Mouse (Mus musculus) embryonic stem cell, embryonic (primary cell): ENCODE data around the gene Hspb3.

Source experiments
- CTCF ChIA-PET, 4 experiments: fragments of 300-600 bp in 2 of 4; fragments of 350-600 bp in 2 of 4; sonication (Branson Sonifier 250); formaldehyde crosslinking; loops; one replicate each; lab custom pipeline; 2022; ENCODE audit warnings: inconsistent platforms in 2 of 4; lab: Charles Lee
- POLR2A ChIA-PET, 4 experiments: fragments of 300-600 bp in 2 of 4; fragments of 350-600 bp in 2 of 4; sonication (Branson Sonifier 250); formaldehyde crosslinking; loops; one replicate each; lab custom pipeline; 2022; ENCODE audit warnings: antibody characterized with exemption in 4 of 4, inconsistent platforms in 1 of 4; lab: Charles Lee

Hspb3 gene

DNA sequence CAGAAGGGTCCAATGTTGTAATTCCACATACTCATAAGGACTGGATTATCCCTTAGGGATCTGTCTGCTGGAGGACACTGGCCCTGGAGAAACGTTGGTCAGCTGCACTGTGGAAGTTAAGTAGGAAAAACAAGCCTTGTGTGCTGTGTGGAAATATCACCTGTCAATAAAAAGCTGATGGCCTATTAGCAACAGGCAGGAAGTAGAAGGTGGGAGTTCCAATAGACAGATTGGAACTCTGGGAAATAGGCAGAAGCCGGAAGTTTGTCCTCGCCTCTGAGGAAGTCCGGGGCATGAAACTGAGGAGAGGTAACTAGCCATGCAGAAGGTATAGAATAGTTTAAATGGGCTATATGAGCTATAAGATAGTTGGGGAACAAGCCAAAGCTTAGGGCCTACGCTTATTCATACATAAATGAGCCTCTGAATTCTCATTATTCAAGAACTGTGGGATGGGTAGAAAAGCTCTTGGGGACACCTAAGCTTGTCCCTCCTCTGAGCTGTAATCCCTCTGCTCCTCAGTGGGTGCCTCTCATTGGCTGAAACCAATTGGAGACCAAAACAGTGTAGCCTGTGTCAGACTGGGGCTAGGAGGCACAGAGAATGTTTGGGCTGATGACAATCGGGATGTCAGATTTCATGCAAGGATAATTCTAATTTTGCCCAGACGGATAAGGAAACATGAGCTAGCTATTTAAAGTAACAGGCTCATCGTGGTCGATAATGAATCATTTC lies 2.7 kb downstream of the Hspb3 start:
- CTCF ChIA-PET, result interaction anchor here in 3 of 4 experiments (0.9 to 1.5 kb wide), 6 partner anchors 10 to 205 kb away, joined by 3 to 6 read pairs (median 4); no protein-coding TSS in a partner anchor
- POLR2A ChIA-PET, result interaction anchor here in 2 of 4 experiments (0.6 to 1.7 kb wide), 7 partner anchors 9 to 213 kb away, joined by 3 to 6 read pairs (median 3); partner anchors contain the start of gene Arl15 (in 1 of the 2)

DNA sequence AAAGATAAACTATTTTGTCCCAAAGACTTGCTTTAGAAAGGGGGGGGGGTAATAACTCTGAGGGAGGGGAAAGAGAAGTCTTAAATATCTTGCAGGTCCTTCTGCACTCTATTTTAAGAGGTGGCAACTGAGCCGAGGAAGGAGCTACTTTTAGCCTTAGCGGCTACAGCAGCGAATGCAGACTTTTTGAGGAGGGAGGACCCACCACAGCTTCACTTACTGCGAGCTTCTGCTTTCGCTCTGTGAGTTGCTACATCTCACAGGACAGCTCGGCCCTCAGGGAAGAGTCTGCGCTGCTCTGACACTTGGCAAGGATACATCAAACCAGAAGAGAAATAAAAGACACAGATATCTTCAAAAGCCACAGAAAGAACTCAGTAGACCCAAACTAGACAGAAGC lies 6.3 kb downstream of the Hspb3 start:
- POLR2A ChIA-PET, result interaction anchor here in 2 of 4 experiments (0.7 to 0.8 kb wide), 3 partner anchors 58 to 1058 kb away, joined by 3 to 7 read pairs (median 4); no protein-coding TSS in a partner anchor
- CTCF ChIA-PET, result interaction anchor here in 2 of 4 experiments (0.7 to 1.3 kb wide), 2 partner anchors 209 to 391 kb away, joined by 3 to 7 read pairs; no protein-coding TSS in a partner anchor

DNA sequence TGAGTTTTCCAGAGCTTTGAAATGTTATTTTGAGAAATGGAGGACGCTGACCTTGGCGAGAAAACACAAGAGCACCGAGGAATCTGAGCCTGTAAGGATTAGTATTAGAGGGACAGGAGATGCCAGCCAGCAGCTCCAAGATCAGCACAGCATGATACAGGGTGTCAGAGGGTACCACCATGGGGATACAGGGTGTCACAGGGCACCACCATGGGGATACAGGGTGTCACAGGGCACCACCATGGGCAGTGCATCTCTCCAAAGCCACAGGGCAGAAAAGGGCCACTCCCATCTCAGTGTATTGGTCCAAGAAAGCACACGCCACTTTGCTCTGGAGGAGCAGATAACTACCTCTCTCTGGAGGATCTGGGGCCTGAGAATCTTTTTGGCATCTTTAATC lies 6.8 kb downstream of the Hspb3 start:
- ChIA-PET POLR2A (interaction anchor here in 2 of 4 experiments (0.6 to 0.8 kb wide), 3 partner anchors 10 to 626 kb away, joined by 3 to 7 read pairs (median 3); no protein-coding TSS in a partner anchor), CTCF (interaction anchor here in 1 of 4 experiments (0.7 kb wide), 1 partner anchor 390 kb away, joined by 7 read pairs; no protein-coding TSS in a partner anchor)

DNA sequence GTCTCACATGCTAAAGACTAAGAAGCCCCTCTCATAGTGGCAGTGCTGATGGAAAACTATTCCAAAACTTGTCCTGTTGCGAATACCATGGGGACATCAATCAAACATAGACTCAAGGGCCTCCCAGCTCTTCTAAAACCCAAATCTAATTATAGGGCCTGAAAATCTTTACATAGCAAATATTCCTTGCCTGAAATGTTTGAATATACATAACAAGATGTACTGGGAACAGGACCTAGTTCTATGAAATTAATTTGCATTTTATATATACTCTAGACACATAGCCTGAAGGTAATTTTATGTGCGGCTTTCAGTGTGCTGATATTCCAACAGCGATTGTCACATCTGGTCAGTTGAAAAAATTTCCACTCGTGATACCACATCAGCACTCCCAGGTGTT lies 8.0 kb downstream of the Hspb3 start:
- POLR2A ChIA-PET, result no interaction called here

DNA sequence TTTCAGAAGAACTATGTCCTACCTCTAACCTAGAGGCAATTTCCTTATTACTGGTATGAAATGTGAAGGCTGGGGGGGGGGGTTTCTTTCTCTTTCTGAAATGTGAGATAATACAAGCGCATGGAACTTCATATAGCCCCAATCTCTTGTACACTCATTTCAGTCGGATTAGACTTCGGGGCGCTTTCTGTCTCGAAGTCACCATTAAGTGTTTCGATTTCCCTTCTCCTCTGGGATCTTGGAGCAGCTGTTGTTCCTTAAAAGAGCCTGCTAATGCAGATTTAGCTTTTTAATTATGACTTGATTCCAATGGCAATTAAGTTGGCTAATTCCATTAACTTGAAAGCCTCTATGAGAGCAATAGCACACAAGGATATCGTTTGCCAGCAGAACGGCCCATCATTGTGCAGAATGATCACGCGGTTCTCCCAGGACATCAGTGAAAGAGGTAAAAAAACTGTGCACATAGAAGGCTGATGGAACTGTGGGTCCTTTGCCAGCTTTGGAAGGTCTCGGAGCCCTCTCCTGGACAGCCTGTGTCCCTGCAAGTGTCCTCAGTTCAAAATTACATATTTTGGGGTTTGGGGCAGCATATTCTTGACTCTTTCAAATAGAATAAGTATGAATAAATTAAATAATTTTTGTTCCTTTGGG lies 22.4 kb downstream of the Hspb3 start:
- ChIA-PET POLR2A (interaction anchor here in 2 of 4 experiments (0.5 to 1.3 kb wide), 4 partner anchors 20 to 319 kb away, joined by 3 to 4 read pairs (median 3); no protein-coding TSS in a partner anchor), CTCF (interaction anchor here (0.5 to 4.8 kb wide), 20 partner anchors 13 to 906 kb away, joined by 3 to 61 read pairs (median 4); partner anchors contain the start of genes Arl15 (in 1 of the 4) and BC067074 (in 1 of the 4))

More for the DNA sequence above, 8.0 kb downstream of the Hspb3 start:
- CTCF ChIA-PET, result no interaction called here

DNA sequence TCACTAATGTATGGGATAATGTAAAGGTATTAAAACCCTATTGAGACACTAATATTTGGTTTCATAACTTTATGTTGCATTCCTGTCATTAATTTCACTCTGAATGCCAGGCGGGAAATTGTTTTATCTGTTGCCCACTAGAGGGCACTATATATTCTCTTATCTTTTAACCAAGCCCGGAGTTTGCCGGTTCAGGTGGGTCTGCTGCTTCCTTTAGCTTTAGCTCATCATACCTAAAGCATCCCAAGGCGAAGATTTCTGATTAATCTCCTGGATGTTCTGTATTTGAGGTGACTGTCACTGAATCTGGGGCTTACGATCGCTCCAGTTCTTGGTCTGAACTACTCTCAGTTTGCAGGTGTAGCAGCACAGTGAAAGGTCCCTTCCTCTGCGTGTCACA lies 24.6 kb downstream of the Hspb3 start:
- ChIA-PET POLR2A (interaction anchor here in 3 of 4 experiments (0.8 to 1.3 kb wide), 5 partner anchors 15 to 234 kb away, joined by 3 to 5 read pairs (median 3); no protein-coding TSS in a partner anchor), CTCF (interaction anchor here (0.5 to 4.8 kb wide), 25 partner anchors 15 to 373 kb away, joined by 3 to 61 read pairs (median 4); partner anchors contain the start of gene Snx18 (in 2 of the 4))

DNA sequence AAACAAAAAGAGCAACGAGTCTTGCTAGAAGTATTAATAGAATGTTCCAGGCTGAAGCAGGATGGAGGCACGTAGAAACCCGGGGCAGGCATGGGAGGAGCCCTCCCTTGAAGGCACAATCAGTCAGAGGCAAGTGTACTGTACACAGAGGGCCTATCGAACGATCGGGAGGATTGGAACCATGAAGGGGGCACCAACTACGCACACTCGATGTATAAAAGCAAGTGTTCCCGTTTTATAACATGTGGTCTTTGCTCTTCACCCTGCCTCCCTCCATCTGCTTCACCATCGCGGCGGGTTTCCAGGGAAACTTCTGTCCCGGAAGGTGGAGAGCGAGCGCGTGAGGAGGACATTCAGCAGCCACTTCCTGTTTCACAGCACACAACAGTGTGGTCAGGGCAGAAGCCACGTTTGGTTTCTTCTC lies 27.7 kb downstream of the Hspb3 start:
- CTCF ChIA-PET, result interaction anchor here (0.6 to 2.1 kb wide), 7 partner anchors 17 to 370 kb away, joined by 3 to 10 read pairs (median 4); partner anchors contain the start of gene Snx18 (in 1 of the 4)
- POLR2A ChIA-PET, result interaction anchor here in 3 of 4 experiments (0.7 to 2.9 kb wide), 9 partner anchors 16 to 393 kb away, joined by 3 to 11 read pairs (median 4); partner anchors contain the start of genes BC067074 (in 1 of the 3) and Snx18 (in 1 of the 3)

DNA sequence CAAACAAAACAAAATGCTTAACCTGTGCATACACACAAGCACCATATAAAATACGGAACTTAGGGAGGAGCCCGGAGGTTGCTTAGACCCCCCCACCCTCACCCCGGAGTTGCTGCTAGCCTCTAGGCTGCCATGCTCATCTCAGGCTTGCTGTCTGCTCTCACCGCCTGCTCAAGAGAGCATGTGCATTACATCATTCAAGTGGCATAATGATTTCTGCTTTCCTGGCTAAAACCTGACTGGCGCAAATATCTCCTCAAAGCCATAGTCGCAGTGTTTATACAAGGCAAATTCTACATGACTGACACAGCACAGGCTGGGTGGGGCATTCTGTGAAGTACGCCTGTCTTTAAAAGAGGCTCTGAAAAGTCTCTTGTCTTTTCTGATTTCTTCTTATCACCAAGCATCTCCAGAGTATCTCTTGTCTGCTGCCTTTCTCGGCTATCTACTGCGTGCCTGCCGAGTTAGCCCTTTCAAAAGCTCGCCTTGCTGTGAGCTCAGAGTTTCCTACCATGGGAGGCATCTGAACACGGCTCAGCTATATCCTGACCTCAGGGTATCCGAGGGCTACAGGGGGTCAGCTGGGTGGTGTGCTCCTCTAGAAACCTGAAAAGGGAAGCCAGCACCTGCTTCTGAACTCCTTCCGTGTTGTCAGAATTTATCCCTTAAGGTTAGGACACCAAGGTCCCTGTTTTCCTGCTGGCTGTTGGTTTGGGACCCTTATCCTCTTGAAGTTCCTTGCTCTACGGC lies 28.6 kb downstream of the Hspb3 start:
- ChIA-PET POLR2A (interaction anchor here in 1 of 4 experiments (2.9 kb wide), 1 partner anchor 15 kb away, joined by 11 read pairs; no protein-coding TSS in a partner anchor), CTCF (interaction anchor here in 2 of 4 experiments (1.6 to 2.1 kb wide), 3 partner anchors 16 to 313 kb away, joined by 3 to 10 read pairs (median 5); partner anchors contain the start of gene Snx18 (in 1 of the 2))

DNA sequence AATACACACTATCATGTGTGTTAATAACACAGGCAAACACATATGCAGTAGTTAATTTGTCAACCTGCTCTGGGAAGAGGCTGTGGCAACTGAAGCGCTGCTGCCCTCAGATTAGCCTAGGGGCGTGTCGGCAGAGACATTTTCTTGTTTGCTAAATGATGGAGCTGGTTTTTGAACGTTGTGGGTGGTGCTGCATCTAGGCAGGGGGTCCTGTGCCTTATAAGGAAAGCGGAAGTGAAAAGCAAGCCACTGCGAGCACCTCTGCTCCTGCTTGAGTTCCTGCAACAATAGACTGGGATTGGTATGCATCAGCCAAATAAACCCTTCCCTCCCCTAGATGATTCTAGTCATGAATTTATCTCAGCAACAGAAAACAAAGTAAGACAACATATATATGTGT lies 31.0 kb downstream of the Hspb3 start:
- POLR2A ChIA-PET, result interaction anchor here in 3 of 4 experiments (0.5 to 1.7 kb wide), 4 partner anchors 14 to 754 kb away, joined by 3 to 6 read pairs (median 4); partner anchors contain the start of genes Arl15 (in 1 of the 3) and Snx18 (in 1 of the 3)

DNA sequence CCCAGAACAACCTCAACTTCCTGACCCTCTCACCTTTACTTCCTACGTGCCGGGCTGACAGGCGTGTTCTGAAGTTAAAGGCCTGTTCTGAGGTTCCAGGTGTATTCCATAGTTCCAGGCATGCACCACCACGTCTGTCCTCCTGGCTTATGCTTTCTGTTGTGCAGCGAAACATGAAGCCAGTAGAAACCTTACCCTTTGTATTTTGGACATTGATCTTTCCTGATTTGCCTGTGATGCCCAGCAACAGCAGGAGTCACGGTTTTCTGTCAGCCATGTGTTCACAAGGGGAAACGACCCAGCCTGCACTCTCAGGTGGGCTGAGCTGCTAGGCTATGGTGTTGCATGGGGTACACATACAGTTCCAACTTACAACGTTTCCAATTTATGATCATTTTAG lies 35.9 kb downstream of the Hspb3 start:
- ChIA-PET CTCF (no interaction called here), POLR2A (interaction anchor here in 1 of 4 experiments (0.6 kb wide), 1 partner anchor 10 kb away, joined by 3 read pairs; the partner anchor contains the start of gene Snx18)

More for the DNA sequence above, 31.0 kb downstream of the Hspb3 start:
- CTCF ChIA-PET, result no interaction called here

DNA sequence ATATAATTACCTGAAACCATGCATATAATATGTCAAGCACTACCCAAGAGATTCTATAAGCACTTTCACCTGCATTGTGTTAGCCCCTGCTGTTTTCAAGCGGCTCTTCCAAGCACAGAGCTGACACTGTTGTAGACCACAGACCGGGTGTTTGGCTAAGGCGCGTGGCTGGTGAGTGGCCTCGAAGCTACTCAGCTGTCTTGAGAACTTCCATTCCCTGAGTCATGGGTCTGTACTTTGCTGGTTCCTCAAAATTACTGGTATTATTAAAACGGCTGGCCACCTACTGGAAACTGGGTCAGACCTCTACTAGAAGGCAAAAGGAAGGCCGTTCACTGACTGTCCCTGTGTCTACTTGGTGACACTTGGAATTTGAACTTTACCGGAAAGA lies 40.6 kb downstream of the Hspb3 start:
- ChIA-PET CTCF (no interaction called here), POLR2A (interaction anchor here in 1 of 4 experiments (1.4 kb wide), 1 partner anchor 17 kb away, joined by 4 read pairs; no protein-coding TSS in a partner anchor)

DNA sequence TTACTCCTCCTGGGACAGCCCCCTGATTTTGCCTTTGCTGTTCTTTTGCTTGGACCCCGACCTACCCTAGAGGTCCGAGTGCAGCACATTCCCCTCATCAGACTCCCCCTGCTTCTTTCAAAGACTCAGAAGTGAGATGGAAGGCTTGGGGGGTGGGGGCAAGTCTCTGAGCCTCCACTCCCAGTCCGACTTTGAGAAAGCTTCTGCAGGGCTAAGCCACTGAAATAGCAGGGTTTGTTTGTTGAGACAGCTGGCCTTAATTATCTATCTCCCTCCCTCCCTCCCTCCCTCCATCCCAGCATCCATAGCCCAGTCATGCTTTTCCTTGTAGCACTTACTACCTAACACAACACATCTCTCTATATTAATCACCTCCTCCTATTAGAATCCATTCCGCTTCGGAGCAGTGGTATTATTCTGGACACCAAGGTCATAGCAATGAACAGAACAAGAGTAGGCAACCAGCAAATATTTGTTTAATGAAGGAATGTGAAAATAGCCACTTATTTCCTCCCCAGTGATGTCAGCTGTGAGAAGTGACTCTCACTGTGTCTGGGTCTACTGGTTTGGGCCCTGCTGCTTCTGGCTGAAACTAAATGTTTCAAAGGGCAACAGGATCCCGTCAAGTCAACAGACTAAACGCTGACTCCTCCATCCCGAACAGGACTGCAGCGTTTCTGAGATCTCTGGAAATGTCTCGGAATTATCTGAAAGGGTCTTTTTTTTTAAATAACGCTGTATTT lies 41.2 kb downstream of the Hspb3 start:
- POLR2A ChIA-PET, result interaction anchor here in 2 of 4 experiments (0.6 to 1.4 kb wide), 3 partner anchors 16 to 258 kb away, joined by 3 to 4 read pairs (median 3); no protein-coding TSS in a partner anchor
- CTCF ChIA-PET, result no interaction called here

DNA sequence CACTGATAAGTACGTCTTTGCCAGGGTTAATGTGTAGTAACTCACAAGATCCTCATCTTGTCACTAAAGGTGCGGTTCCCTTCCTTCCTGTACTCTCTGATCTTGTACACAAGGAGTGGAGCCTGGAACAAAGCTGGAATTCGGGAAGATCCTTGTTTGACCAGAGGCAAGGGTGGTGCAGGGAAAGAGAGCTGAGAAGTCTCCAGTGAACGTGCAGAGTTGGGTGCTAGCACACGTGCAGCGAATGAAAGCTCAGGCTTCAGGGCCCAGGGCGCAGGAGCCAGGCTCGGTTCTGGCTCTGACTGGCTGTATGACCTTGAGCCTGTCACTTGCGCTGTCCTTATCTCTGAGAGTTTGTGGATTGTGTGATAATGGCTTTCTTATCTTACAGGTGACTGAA lies 44.5 kb downstream of the Hspb3 start:
- ChIA-PET POLR2A (interaction anchor here (0.7 to 10.4 kb wide), 41 partner anchors 11 to 863 kb away, joined by 3 to 169 read pairs (median 4); partner anchors contain the start of genes Arl15 (in 2 of the 4) and BC067074 (in 1 of the 4)), CTCF (interaction anchor here (0.5 to 3.2 kb wide), 38 partner anchors 12 to 642 kb away, joined by 3 to 31 read pairs (median 4); partner anchors contain the start of genes Arl15 (in 1 of the 4) and BC067074 (in 1 of the 4))

DNA sequence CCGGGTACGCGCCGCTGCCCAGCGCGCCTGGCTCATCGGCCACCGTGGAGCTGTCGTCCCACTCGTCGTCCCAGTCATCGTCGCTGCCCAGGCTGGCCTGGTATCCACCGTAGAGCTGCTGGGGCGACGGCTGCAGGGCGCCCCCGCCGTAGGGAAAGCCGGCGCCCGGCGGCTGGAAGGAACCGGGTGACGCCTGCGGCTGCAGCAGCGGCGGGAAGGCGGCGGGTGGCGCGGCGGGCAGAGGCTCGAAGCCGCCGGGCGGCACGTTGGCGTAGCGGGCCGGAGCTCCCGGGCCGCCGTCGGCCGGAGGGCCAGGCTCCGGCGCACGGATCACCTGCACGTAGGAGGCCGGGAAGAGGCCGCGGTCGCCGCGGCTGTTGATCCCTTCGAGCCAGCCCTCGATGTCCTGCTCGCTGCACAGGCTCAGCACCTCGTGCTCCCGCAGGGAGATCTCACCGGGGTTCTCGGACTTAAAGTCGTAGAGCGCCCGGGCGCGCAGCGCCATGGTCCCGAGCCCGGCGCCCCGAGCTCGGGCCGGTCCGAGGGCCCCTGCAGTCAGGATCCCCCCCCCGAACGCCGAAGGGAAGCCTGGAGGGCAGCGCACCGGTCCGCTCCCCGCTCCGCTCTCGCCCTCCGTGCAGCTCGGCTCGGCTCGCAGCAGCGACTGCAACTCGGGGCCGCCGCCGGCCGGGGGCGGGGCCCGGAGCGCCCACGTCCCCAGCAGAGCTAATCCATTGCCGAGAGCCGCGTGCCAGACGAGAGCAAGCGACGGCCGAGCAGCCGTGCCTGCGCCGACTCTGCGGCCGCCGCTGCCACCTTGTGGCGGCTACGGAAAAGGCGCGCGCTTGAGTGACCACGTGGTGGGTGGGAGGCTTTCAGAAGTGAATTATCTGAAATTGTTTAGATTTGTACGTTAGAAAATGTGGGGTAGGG lies 45.3 kb downstream of the Hspb3 start, which contains the start of gene Snx18:
TSS of gene Snx18 (minus strand) at position 674 of the 933 bp plus-strand sequence.
- ChIA-PET POLR2A (interaction anchor here (0.6 to 10.4 kb wide), 45 partner anchors 10 to 1221 kb away, joined by 3 to 169 read pairs (median 4); partner anchors contain the start of genes Arl15 (in 2 of the 4) and BC067074 (in 1 of the 4)), CTCF (interaction anchor here (0.5 to 3.2 kb wide), 45 partner anchors 11 to 563 kb away, joined by 3 to 31 read pairs (median 4); partner anchors contain the start of genes Arl15 (in 1 of the 4) and BC067074 (in 1 of the 4))
